8 mouse cellular contexts compared by ENCODE assay signal in the genomic region with DNA sequence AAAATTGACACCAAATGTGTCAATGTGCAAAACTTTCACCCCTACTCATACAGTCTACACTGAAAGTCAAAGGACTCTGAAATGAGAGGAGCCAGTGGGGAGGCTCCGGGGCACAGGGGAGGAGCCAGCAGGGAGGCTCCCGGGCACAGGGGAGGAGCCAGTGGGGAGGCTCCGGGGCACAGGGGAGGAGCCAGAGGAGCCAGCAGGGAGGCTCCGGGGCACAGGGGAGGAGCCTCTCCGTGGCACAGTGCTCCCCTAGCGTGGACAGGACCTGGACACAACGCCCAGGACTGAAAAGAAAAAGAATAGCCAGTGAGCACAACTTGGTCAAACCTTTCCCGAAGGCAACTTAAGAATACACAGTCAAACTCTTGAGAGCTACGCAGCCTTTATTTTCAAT. TPM values are rescaled to one million over a fixed set of nuclear protein-coding genes. Genes with fewer than 3 reads are reported as not detected.
DNase-seq lines count a peak whose midpoint lies in the region; ATAC-seq lines count a peak whose summit lies in the region.

No protein-coding gene starts in this region.

- no peaks in the 10 kb centered on the region for H3K27me3 ChIP-seq in heart, embryonic 14.5 days (ENCODE audit: control insufficient read depth, insufficient read depth, low read length)

- DNase-seq in heart, postnatal 36 days = no peak
- peak; percentile 37 to 54 for DNase-seq in kidney, adult 8-10 months
- DNase-seq in lung, postnatal 10 days = peak; percentile 55
- DNase-seq in Muller cell, postnatal 12 days (ENCODE audit: inconsistent ontology term) = no peak
- no peak for DNase-seq in layer of hippocampus, postnatal 36 days
- no peak for DNase-seq in cerebellum, adult 8-10 months

- no peaks in the 10 kb centered on the region; a peak in 1 of 4 replicates for H3K4me1 ChIP-seq in heart, embryonic 14.5 days (ENCODE audit: control insufficient read depth in 2 of 2, insufficient read depth in 2 of 2, low read length in 2 of 2)
- 0 out of 2 replicates have a peak, but pooled peaks cover 2% of the 10 kb centered on the region for H3K4me1 ChIP-seq in brown adipose tissue, adult 24 weeks (ENCODE audit: control insufficient read depth, insufficient read depth, insufficient read length, low read length)

- no peaks in the 10 kb centered on the region for H3K9me3 ChIP-seq in heart, embryonic 14.5 days (ENCODE audit: control insufficient read depth, low read length)

- H3K27ac ChIP-seq in heart, embryonic 14.5 days (replicated peaks in 1 of 2; ENCODE audit: control insufficient read depth in 1 of 2, insufficient read depth in 1 of 2, low read depth in 2 of 2, low read length in 2 of 2) = no peak overlapping the region
- H3K27ac ChIP-seq in brown adipose tissue, adult 24 weeks (replicated peaks; ENCODE audit: low read depth, low read length) = peak overlapping the region; percentile 73

- no peak overlapping the region for H3K9ac ChIP-seq in heart, embryonic 14.5 days (ENCODE audit: low read length)

- no peak overlapping the region for H3K4me3 ChIP-seq in heart, embryonic 14.5 days (ENCODE audit: control insufficient read depth in 1 of 2, insufficient read depth in 1 of 2, low read depth in 1 of 2, low read length in 2 of 2)
- H3K4me3 ChIP-seq in brown adipose tissue, adult 24 weeks (ENCODE audit: insufficient read depth, low read depth, low read length) = peak overlapping the region; percentile 39

- no peaks in the 10 kb centered on the region for H3K36me3 ChIP-seq in heart, embryonic 14.5 days (ENCODE audit: control insufficient read depth, insufficient read depth, low read length)

- intact Hi-C loops in heart, postnatal 36 days (cut with DNase I) = no loop called here

- no peak; the same call in 1 of the 2 replicates for ATAC-seq in heart, embryonic 14.5 days (ENCODE audit: insufficient number of reproducible peaks, insufficient read depth, low FRiP score, low read depth)

- peak overlapping the region; percentile 22 for H3K4me2 ChIP-seq in heart, embryonic 14.5 days (ENCODE audit: low read length)

- 28% methylated on average over 9 of the region's 9 CpGs for WGBS in heart, embryonic 14.5 days

RNA-seq across cellular contexts. Expression of a gene that starts 20.2 kb away (rescaled TPM):
- polyA plus RNA-seq in heart, embryonic 14.5 days (2014; fragmentation: Nextera tagmentation; extraction: Ambion mirVana) = 10.2 and 10.7 TPM in 2 replicates
- 1 to 10 TPM; 2.9 to 3.1 TPM for total RNA-seq in heart, postnatal 36 days (2021)
- polyA plus RNA-seq in brown adipose tissue, adult 24 weeks (2012; ENCODE audit: insufficient read depth, insufficient read length, missing spikeins) = 20.3 and 21.4 TPM in 2 replicates
- total RNA-seq in layer of hippocampus, postnatal 36 days (2021) = 1 to 10 TPM; 2.3 to 3.1 TPM

RNA-seq across cellular contexts. Expression of a gene that starts 38.5 kb away (rescaled TPM):
- 0.32 and 0.39 TPM in 2 replicates for polyA plus RNA-seq in heart, embryonic 14.5 days (2014; fragmentation: Nextera tagmentation; extraction: Ambion mirVana)
- total RNA-seq in heart, postnatal 36 days (2021) = not detected
- polyA plus RNA-seq in brown adipose tissue, adult 24 weeks (2012; ENCODE audit: insufficient read depth, insufficient read length, missing spikeins) = 2.9 TPM in 1 of 2 replicates, not detected in the other
- not detected for total RNA-seq in layer of hippocampus, postnatal 36 days (2021)

Comparison
In these comparisons a context has a peak if more than half of its experiments do, and no peak if none do; other contexts are left out.
1. DNase-seq: peak in kidney, adult 8-10 months (2 of 2) and lung, postnatal 10 days (single experiment); none in heart, postnatal 36 days (0 of 2), Muller cell, postnatal 12 days (single experiment), layer of hippocampus, postnatal 36 days (0 of 2) and cerebellum, adult 8-10 months (single experiment).